Mouse (Mus musculus) A20 (cell line): ENCODE measurements around the gene Chst14.

Experiments
- DNase-seq: peaks from one replicate; pipeline ENCODE4 v3.0.0-alpha.2; 2011; ENCODE audit warnings: low read depth, low spot score

The Chst14 gene

DNA sequence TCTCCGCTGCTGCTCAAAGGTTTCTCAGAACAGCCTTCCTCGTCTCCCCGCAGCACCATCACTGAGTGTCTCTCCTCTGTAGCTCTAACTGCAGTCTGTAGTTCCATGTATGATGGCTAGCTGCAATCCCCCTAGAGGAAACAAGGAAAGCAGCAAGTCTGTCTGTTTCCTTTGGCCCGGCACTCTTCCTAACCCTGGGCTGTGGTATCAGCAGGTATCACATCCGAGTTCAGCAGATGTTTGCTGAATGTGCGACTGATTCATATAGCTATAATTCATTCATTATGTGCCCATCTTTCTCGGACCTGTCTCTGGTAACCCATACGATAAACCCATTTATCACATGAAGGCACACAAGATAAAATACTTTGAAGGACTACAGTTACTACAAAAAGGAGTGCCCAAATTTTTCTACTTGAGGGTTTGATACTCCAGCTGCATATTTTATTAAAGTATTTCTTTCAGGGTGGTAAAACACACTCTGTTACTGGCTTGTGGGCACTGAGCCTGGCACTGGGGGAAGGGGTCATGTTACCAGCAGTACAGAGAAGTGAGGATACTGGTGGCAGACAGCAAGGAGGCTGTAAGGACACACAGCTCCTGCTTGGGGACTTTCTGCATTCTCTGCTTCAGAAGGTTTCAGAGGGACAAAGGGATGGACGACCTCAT lies 36.8 kb downstream of the Chst14 start:
- DNase-seq = no peak

DNA sequence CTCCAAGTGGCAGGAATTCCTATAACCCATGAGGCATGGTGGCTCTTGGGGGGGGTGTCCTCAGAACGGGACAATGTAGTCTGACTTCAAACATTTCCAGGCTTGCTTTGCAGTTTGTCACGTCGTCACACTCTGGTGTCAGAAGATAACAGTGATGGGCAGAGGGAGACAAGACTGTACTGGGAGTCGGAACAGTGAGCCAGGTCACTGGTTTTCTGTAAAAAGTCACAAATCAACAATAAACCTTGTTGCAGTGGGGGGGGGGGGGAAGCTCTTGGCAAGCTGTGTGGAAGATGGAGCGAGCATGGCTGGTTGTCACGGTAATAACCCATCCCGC lies 37.3 kb downstream of the Chst14 start:
- no peak for DNase-seq

DNA sequence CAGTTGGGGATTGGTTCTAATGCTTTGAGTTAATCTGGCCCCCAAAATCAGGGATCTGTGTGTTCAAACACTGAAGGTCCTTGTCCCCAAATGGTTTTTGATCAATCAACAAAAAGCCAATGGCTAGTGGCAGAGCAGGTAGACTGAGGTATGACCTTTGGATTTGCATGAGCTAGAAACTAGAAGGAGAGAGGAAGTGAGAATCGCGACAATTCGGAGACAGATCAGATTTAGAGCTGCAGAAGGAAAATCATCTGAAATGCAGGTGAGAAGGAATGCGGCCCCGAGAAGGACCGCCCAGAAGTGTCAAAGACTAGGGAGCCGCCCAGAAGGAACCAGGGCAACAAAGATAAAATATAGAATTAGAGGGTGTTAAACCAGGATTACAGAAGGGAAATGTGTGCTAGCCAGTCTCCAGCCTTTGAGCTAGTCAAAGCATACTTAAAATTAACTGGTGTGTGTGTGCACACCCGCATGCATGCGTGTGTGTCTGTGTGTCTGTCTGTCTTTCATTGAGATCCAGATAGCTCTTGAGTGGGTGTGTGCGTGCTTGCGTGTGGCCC lies 43.4 kb downstream of the Chst14 start:
- DNase-seq = peak; percentile 56

DNA sequence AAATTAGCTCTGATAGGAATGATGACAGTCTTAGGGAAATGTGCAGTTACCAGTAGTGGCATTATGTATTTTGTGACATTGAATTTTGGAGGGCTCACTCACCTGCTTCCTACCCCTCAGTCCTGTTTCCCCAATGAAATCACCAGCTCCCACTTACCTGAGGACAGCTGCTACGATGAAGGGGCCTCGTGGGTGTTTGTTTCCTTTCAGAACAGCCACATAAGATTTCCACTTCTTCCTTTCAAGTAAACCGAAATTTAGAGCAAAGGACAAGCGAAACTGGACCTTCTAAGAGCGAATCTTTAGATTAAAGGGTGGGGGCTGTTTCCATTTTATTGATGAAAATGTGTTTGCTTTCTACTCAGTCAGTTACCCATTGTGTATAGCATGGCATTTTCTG lies 45.8 kb downstream of the Chst14 start:
- peak; percentile 37 for DNase-seq

DNA sequence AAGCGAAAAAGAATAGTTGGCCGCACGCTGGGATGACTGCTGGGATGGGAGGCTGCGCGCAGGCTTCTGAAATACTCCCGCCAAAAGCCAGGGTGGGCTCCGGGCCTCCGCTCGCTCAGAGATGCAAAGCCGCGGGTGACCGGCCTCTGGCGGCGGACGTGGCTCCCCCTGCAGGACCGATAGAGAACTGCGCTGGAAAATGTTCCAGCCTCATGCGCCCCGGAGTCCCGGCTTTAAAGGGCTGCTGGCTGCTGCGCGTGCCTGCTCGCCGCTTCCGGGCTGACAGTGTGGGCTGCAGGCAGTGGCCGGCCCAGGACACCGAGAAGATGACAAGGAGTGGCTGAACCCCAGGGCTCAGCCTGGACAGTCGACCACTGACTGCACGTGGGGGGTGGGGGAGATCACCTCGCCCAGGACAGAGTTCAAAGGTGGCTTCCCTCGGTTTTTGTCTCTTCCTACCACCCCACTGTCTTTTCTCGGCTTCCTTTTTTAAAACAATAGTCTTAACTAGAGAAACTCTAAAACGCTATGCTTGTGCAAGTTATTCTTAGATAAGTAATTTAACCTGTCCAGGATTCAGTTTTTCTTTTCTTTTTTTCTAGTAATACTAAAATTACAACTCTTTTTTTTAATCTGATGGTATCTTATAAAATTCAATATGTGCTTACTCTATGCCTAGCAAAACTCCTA lies 46.5 kb downstream of the Chst14 start:
- DNase-seq = peak; percentile 93

GRCm38 (mm10) chr2:118975855-118976254 lies 49.6 kb downstream of the Chst14 start:
- no peak for DNase-seq

DNA sequence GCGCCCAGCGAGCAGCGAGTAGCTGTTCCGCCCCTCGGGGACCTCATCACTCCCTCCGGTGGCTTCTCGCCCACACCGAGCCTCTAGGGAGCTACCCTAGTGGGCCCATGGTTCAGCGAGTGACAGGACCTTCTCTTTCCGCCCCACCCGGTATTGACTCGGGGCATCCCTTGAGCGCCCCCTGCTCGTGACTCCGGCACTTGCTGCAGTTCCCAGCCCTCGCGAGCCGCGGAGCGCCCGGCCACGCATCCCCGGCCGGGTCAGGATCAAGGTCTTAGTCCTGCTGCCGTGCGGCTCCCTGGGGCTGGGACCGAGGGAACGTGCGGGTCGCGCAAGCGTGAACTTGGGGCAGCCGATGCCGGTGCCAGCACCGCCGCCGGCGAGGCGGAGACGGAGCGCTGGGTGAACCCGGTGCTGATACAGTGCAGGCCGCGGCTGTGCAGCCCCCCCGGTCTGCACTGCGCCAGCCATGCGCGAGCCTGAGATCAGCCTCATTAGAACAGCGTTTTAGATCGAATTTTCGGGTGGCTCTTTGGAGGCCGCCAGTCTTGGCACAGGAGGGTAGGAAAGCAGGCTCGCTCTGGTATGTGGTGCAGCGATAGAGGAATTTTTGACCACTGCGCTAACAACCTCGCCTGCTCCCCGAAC lies 50.1 kb downstream of the Chst14 start:
- DNase-seq = peak; percentile 93

- DNase-seq = no peak
These were observed 50.6 kb downstream of the Chst14 start for GRCm38 (mm10) chr2:118976941-118977340.

DNA sequence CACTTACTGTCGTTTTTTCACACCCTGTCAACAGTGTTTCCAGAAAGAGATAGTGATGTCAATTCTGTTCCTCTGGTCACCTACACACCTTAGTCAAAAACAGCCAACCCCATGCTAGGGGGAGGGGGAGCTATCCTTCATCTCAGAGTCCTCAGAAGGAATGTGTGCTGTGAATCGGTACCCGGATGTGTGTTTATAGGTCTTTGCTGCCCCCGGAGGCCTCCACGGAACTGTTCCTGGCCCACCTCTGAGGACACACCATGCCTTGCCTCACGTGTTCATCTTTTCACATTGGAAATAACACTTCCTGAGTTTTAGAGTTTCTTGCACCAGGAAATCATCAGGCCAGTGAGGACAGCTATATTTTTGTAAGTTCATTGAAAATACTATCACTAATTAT lies 51.8 kb downstream of the Chst14 start:
- DNase-seq = peak; percentile 39
